Mouse (Mus musculus) monocyte, adult 5-6 weeks (primary cell): ENCODE data around the gene Foxp1. TPM values are rescaled to one million over a fixed set of nuclear protein-coding genes. Genes with fewer than 3 reads are reported as not detected.

ENCODE experiments used
- ATAC-seq: fragments of 153-309, 156-312 bp; replicated peaks from 2 replicates; pipeline ENCODE4 v1.8.0; 2017; ENCODE audit warnings: mild to moderate bottlenecking; ENCODE audit not compliant: low TSS enrichment, insufficient number of reproducible peaks, severe bottlenecking, poor library complexity, low FRiP score
- total RNA-seq: library from RNA; stranded (forward); fragments of 200-1000, 200-491, 200-594 nt; gene quantifications from 3 replicates; pipeline ENCODE4 v1.2.3, GENCODE M21; 2017

The Foxp1 gene
- total RNA-seq, 1 experiment from 2014 or later = 75.1 TPM

- ATAC-seq = no peak
These were observed 196.6 kb downstream of the Foxp1 start for GRCm38 (mm10) chr6:99325881-99326280.

GRCm38 (mm10) chr6:99325461-99325860, 197.1 kb downstream of the Foxp1 start:
- no peak for ATAC-seq

- 0 out of 2 replicates have a peak, but pooled peaks have one; percentile 31 for ATAC-seq
These were observed 200.2 kb downstream of the Foxp1 start for GRCm38 (mm10) chr6:99322132-99322904.

- ATAC-seq = no peak
These were observed 202.1 kb downstream of the Foxp1 start for GRCm38 (mm10) chr6:99320444-99320843.

- no peak for ATAC-seq
These were observed 202.8 kb downstream of the Foxp1 start for GRCm38 (mm10) chr6:99319415-99320405.

- ATAC-seq = no peak
These were observed 207.8 kb downstream of the Foxp1 start for GRCm38 (mm10) chr6:99314746-99315145.

GRCm38 (mm10) chr6:99310529-99310928, 212.0 kb downstream of the Foxp1 start:
- ATAC-seq = no peak

GRCm38 (mm10) chr6:99310171-99310500, 212.4 kb downstream of the Foxp1 start:
- no peak for ATAC-seq

- no peak for ATAC-seq
These were observed 212.9 kb downstream of the Foxp1 start for GRCm38 (mm10) chr6:99309466-99310170.

GRCm38 (mm10) chr6:99305751-99306150, 216.8 kb downstream of the Foxp1 start:
- no peak for ATAC-seq

- no peak for ATAC-seq
These were observed 217.3 kb downstream of the Foxp1 start for GRCm38 (mm10) chr6:99305236-99305635.

- no peak for ATAC-seq
These were observed 219.7 kb downstream of the Foxp1 start for GRCm38 (mm10) chr6:99302662-99303435.

GRCm38 (mm10) chr6:99301923-99302322, 220.6 kb downstream of the Foxp1 start:
- ATAC-seq = no peak

- ATAC-seq = peak; percentile 62
These were observed 222.3 kb downstream of the Foxp1 start for GRCm38 (mm10) chr6:99300235-99300634.

- no peak for ATAC-seq
These were observed 223.3 kb downstream of the Foxp1 start for GRCm38 (mm10) chr6:99299196-99299595.

- ATAC-seq = no peak
These were observed 225.0 kb downstream of the Foxp1 start for GRCm38 (mm10) chr6:99297535-99297934.

GRCm38 (mm10) chr6:99295495-99295894, 227.0 kb downstream of the Foxp1 start:
- no peak for ATAC-seq

GRCm38 (mm10) chr6:99289220-99289619, 233.3 kb downstream of the Foxp1 start:
- no peak for ATAC-seq
